Mouse (Mus musculus) spleen, adult 2 months (tissue): ENCODE data around the gene Mettl7a3.

Source experiments
- CTCF ChIP-seq: fragments of 200-500 bp; IDR thresholded peaks from 2 replicates; pipeline ENCODE4 v1.5.1; 2011; ENCODE audit warnings: mild to moderate bottlenecking, inconsistent platforms; ENCODE audit not compliant: insufficient read depth, insufficient read length, insufficient replicate concordance; ENCODE audit errors: extremely low read depth
- POLR2A ChIP-seq: fragments of 200-500 bp; IDR thresholded peaks from 2 replicates; pipeline ENCODE4 v1.6.1; 2011; ENCODE audit warnings: low read depth, low read length, inconsistent platforms

DNA sequence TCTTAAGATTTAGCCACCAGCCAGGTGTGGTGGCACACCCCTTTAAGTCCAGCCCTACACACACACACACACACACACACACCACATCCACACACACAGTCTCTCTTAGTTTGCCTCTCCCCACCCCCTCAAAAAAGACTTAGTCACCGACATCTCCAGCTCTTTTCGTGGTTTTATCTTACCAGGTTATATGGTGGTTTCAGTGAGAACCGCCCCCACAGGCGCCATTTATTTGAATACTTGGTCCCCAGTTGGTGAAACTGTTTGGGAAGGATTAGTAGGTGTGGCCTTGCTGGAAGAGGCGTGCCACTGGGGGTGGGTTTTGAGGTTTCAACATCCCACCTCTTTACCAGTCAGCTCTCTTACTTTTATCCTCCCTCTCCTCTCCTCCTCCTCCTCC, 36.9 kb upstream of the Mettl7a3 start:
- no peak for TF ChIP-seq CTCF
- no peak for TF ChIP-seq POLR2A
